Mouse (Mus musculus): Measurements from ENCODE around the gene Gm45521. TPM values are rescaled to one million over a fixed set of nuclear protein-coding genes. Genes with fewer than 3 reads are reported as not detected.

Gm45521 gene
- total RNA-seq, 2 experiments from 2014 or later, result 0.57 TPM; not detected in 1

Other genes starting within 250 kb of the Gm45521 start
- gene Gm26661, start 165.7 kb upstream of the Gm45521 start, total RNA-seq (2021), result not detected
- 10 to 100 TPM; 48.7 to 48.9 TPM for gene Flnb, start 139.3 kb upstream of the Gm45521 start, total RNA-seq (2021)
- gene Dnase1l3, start 37.3 kb downstream of the Gm45521 start, total RNA-seq (2021), result not detected
- gene Abhd6, start 45.6 kb downstream of the Gm45521 start, total RNA-seq (2021), result 10 to 100 TPM; 51.8 to 52.3 TPM
- 10 to 100 TPM; 22.2 to 28.3 TPM for gene Rpp14, start 123.1 kb downstream of the Gm45521 start, total RNA-seq (2021)
- gene Pxk, start 140.9 kb downstream of the Gm45521 start, total RNA-seq (2021), result 10 to 100 TPM; 27.4 to 29.6 TPM
- 100 to 1,000 TPM; 172 to 184 TPM for gene Pdhb, start 215.7 kb downstream of the Gm45521 start, total RNA-seq (2021)

Measured in left cerebral cortex, postnatal 10 days (tissue).